Mouse (Mus musculus): ENCODE measurements around the gene Ms4a4a. TPM values are rescaled to one million over a fixed set of nuclear protein-coding genes. Genes with fewer than 3 reads are reported as not detected.

Gene Ms4a4a
- polyA plus RNA-seq, 2 experiments = 0.19 to 0.32 TPM

DNA sequence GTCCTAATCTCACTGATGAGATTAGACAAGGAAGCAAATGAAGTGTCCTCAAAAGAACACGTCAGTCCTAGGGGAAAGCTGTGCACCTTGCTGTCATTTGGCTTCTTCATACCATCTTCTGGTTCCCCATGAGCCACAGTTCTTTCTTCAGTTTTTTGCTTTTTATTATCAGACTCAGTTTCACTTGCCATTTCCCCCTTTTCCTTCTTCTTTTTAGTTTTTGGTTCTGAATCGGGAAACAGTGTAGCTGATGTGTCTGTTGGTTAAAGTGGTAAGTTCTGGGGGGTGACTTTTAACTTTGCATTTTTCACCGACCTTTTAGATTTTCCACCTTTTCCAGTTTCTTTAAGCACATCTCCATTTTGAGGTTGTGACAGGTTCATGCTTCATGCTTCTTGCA is 29.2 kb downstream of the Ms4a4a start, which contains the start of gene Ms4a4c:
Ms4a4c (plus strand) TSS at position 244 of the 400 bp plus-strand sequence.
- ATAC-seq (ENCODE audit: insufficient read depth) = no peak
- no peak within 1 kb of the TSS for H3K27ac ChIP-seq
- 44% methylated on average over 3 of the region's 3 CpGs for WGBS (ENCODE audit: insufficient replicate concordance)

DNA sequence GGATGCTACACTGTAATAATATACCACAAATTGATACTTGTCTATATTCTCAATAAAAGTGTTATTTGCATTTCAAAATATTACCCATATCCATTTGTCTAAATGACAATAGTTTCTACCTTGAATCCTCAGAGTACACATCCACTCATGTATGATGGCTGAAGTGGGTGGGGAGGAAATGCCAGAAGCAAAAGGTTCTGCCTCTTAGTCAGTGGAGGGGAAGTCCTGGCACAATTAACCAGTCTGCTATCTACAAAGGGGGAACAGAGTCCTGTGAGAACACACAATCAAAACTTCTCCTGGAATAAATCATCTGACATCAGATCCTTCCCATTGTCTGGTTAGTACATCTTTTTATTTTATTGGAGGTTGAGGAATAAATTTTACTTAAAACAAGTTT is 32.1 kb downstream of the Ms4a4a start:
- H3K27me3 ChIP-seq (ENCODE audit: control insufficient read depth, insufficient read depth, low read length) = no peaks in the 10 kb centered on the region
- ATAC-seq (ENCODE audit: insufficient read depth) = no peak
- H3K27ac ChIP-seq = no peak overlapping the region
- H3K36me3 ChIP-seq (replicated peaks; ENCODE audit: control insufficient read depth, insufficient read depth, low read depth) = no peaks in the 10 kb centered on the region
- H3K4me1 ChIP-seq (replicated peaks; ENCODE audit: control insufficient read depth in 2 of 2, insufficient read depth in 2 of 2, low read length in 1 of 2) = no peaks in the 10 kb centered on the region
- H3K4me3 ChIP-seq (ENCODE audit: insufficient read depth in 1 of 2, low read depth in 2 of 2, low read length in 2 of 2) = no peak overlapping the region
- no peak overlapping the region for H3K4me2 ChIP-seq (ENCODE audit: low read depth)
- TF ChIP-seq CTCF (IDR thresholded peaks at IDR 0.05; ENCODE audit: low read depth) (no peak), EP300 (IDR thresholded peaks at IDR 0.05; ENCODE audit: low read depth) (no peak)
- no peaks in the 10 kb centered on the region for H3K9me3 ChIP-seq (ENCODE audit: control insufficient read depth, low read length)
- H3K9ac ChIP-seq (replicated peaks) = no peak overlapping the region
- DNase-seq (ENCODE audit: low read depth in 3 of 3, low spot score in 3 of 3) = no peak

More for the DNA sequence above, 29.2 kb downstream of the Ms4a4a start, which contains the start of gene Ms4a4c:
- H3K27me3 ChIP-seq (ENCODE audit: control insufficient read depth, insufficient read depth, low read length) = no peaks in the 10 kb centered on the region
- no peak for TF ChIP-seq CTCF (IDR thresholded peaks at IDR 0.05; ENCODE audit: low read depth)
- no peak for TF ChIP-seq EP300 (IDR thresholded peaks at IDR 0.05; ENCODE audit: low read depth)
- no peak within 1 kb of the TSS for H3K4me3 ChIP-seq (ENCODE audit: insufficient read depth in 1 of 2, low read depth in 2 of 2, low read length in 2 of 2)
- no peaks in the 10 kb centered on the region for H3K4me1 ChIP-seq (replicated peaks; ENCODE audit: control insufficient read depth in 2 of 2, insufficient read depth in 2 of 2, low read length in 1 of 2)
- DNase-seq (ENCODE audit: low read depth in 3 of 3, low spot score in 3 of 3) = no peak
- no peak within 1 kb of the TSS for H3K4me2 ChIP-seq (ENCODE audit: low read depth)
- no peaks in the 10 kb centered on the region for H3K36me3 ChIP-seq (replicated peaks; ENCODE audit: control insufficient read depth, insufficient read depth, low read depth)
- no peaks in the 10 kb centered on the region for H3K9me3 ChIP-seq (ENCODE audit: control insufficient read depth, low read length)
- no peak within 1 kb of the TSS for H3K9ac ChIP-seq (replicated peaks)

DNA sequence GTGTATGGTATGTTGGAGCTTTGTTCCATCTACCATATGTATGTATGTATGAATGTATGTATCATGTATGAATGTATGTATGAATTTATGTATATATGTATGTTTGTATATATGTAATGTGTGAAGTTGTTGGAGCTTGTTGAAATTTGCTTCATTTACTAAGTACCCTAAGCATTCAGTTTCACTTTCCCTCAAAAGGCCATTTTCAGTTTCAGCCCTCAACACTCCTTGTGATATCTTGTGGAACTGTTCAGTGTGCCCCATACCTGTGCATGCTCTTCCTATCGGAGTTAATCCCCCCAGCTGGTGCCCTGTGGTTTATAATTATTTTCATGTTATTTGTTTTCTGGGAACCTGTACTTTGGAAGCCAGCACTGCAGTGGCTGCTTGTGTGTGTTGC is 33.3 kb downstream of the Ms4a4a start:
- no peak overlapping the region for H3K4me3 ChIP-seq (ENCODE audit: insufficient read depth in 1 of 2, low read depth in 2 of 2, low read length in 2 of 2)
- H3K36me3 ChIP-seq (replicated peaks; ENCODE audit: control insufficient read depth, insufficient read depth, low read depth) = no peaks in the 10 kb centered on the region
- H3K4me2 ChIP-seq (ENCODE audit: low read depth) = no peak overlapping the region
- 57% methylated on average over 1 of the region's 1 CpGs for WGBS (ENCODE audit: insufficient replicate concordance)
- no peak overlapping the region for H3K9ac ChIP-seq (replicated peaks)
- TF ChIP-seq CTCF (IDR thresholded peaks at IDR 0.05; ENCODE audit: low read depth) = no peak
- no peak for TF ChIP-seq EP300 (IDR thresholded peaks at IDR 0.05; ENCODE audit: low read depth)
- no peak overlapping the region for H3K27ac ChIP-seq
- H3K9me3 ChIP-seq (ENCODE audit: control insufficient read depth, low read length) = no peaks in the 10 kb centered on the region
- DNase-seq (ENCODE audit: low read depth in 3 of 3, low spot score in 3 of 3) (no peak), ATAC-seq (ENCODE audit: insufficient read depth) (no peak)
- H3K4me1 ChIP-seq (replicated peaks; ENCODE audit: control insufficient read depth in 2 of 2, insufficient read depth in 2 of 2, low read length in 1 of 2) = no peaks in the 10 kb centered on the region
- H3K27me3 ChIP-seq (ENCODE audit: control insufficient read depth, insufficient read depth, low read length) = no peaks in the 10 kb centered on the region

DNA sequence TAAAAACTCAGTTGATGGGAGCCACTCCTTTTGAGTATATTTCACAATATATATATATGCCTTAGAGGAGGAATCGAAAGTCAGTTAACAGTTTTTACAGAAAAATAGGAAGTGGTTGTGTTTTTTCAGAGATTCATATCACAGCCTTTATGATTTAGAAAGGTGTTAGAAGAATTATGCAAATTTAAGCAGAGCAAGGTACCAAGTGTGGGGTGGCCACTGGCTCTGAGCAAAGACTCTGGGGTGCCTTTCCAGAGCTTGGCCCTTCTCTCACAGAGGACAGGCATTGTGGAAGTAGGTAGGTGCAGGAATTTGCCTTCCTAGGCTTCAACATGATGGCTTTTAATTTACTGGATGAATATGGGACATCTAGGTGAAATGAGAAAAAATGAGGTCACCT is 36.3 kb downstream of the Ms4a4a start:
- Histone ChIP-seq H3K27ac (no peak overlapping the region), H3K9me3 (ENCODE audit: control insufficient read depth, low read length) (no peaks in the 10 kb centered on the region), H3K4me1 (replicated peaks; ENCODE audit: control insufficient read depth in 2 of 2, insufficient read depth in 2 of 2, low read length in 1 of 2) (no peaks in the 10 kb centered on the region), H3K27me3 (ENCODE audit: control insufficient read depth, insufficient read depth, low read length) (no peaks in the 10 kb centered on the region), H3K4me2 (ENCODE audit: low read depth) (no peak overlapping the region), H3K4me3 (ENCODE audit: insufficient read depth in 1 of 2, low read depth in 2 of 2, low read length in 2 of 2) (no peak overlapping the region), H3K36me3 (replicated peaks; ENCODE audit: control insufficient read depth, insufficient read depth, low read depth) (no peaks in the 10 kb centered on the region), H3K9ac (replicated peaks) (no peak overlapping the region)
- no peak for TF ChIP-seq CTCF (IDR thresholded peaks at IDR 0.05; ENCODE audit: low read depth)
- no peak for TF ChIP-seq EP300 (IDR thresholded peaks at IDR 0.05; ENCODE audit: low read depth)
- ATAC-seq (ENCODE audit: insufficient read depth) (no peak), DNase-seq (ENCODE audit: low read depth in 3 of 3, low spot score in 3 of 3) (no peak)
- WGBS (ENCODE audit: insufficient replicate concordance) = 36% methylated on average over 1 of the region's 1 CpGs

DNA sequence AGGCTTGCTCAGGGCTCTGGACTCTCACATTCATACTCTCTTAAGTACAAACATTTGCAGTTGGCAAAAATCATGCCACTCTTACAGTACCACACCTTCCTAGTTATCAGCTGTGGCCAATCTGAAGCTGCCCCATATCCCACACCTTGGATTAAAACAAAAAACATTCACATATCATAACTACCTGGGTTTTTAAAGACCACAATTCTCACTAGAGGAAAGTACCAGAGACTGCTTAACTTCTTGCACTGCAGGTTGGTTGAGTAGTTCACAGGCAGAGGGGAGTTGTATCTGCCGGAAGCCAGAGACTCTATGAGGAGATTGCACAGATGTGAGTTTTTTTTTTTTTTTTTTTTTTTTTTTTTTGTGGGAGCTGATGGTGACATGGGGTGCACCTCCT is 38.8 kb downstream of the Ms4a4a start:
- 68% methylated on average over 1 of the region's 1 CpGs for WGBS (ENCODE audit: insufficient replicate concordance)
- ATAC-seq (ENCODE audit: insufficient read depth) = no peak

More for the DNA sequence above, 38.8 kb downstream of the Ms4a4a start:
- no peak overlapping the region for H3K4me2 ChIP-seq (ENCODE audit: low read depth)
- no peaks in the 10 kb centered on the region for H3K4me1 ChIP-seq (replicated peaks; ENCODE audit: control insufficient read depth in 2 of 2, insufficient read depth in 2 of 2, low read length in 1 of 2)
- no peak overlapping the region for H3K4me3 ChIP-seq (ENCODE audit: insufficient read depth in 1 of 2, low read depth in 2 of 2, low read length in 2 of 2)
- no peaks in the 10 kb centered on the region for H3K27me3 ChIP-seq (ENCODE audit: control insufficient read depth, insufficient read depth, low read length)
- DNase-seq (ENCODE audit: low read depth in 3 of 3, low spot score in 3 of 3) = no peak
- TF ChIP-seq CTCF (IDR thresholded peaks at IDR 0.05; ENCODE audit: low read depth) (no peak), EP300 (IDR thresholded peaks at IDR 0.05; ENCODE audit: low read depth) (no peak)
- H3K9me3 ChIP-seq (ENCODE audit: control insufficient read depth, low read length) = no peaks in the 10 kb centered on the region
- H3K36me3 ChIP-seq (replicated peaks; ENCODE audit: control insufficient read depth, insufficient read depth, low read depth) = no peaks in the 10 kb centered on the region
- no peak overlapping the region for H3K27ac ChIP-seq
- H3K9ac ChIP-seq (replicated peaks) = no peak overlapping the region

Data from liver, embryonic 14.5 days (tissue).